Mouse (Mus musculus) left cerebral cortex, adult 11 months (tissue): ENCODE data around the gene Olfr432.
"Not testable (repeated sequence)": the region's sequence is repeated elsewhere in the genome, so short reads cannot be mapped to it uniquely, and the experiment has no call there.

Experiments
- DNase-seq: peaks from one replicate; pipeline ENCODE4 v3.0.0; 2022; ENCODE audit warnings: low spot score

The Olfr432 gene

DNA sequence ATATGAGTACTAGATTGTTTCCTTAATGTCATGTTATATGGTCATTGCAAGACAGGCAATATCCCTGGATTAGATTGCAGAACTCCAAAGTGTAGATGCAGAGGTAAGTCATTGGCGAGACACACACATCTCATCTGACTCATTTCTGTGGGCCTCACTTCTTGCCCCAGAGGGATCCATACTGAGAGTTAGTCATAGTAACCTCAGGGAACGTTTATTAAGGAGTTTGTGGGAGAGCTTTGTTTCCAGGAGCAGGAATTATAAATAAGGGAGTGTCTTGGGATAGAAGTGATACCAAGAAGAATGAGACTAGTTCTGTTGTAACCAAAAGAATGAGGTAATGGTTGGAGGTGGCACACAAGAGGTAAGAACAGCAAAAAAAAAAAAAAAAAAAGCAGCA is at the start of gene Olfr432:
TSS of gene Olfr432 (plus strand) at position 313 of the 400 bp plus-strand sequence.
- DNase-seq, result no peak

DNA sequence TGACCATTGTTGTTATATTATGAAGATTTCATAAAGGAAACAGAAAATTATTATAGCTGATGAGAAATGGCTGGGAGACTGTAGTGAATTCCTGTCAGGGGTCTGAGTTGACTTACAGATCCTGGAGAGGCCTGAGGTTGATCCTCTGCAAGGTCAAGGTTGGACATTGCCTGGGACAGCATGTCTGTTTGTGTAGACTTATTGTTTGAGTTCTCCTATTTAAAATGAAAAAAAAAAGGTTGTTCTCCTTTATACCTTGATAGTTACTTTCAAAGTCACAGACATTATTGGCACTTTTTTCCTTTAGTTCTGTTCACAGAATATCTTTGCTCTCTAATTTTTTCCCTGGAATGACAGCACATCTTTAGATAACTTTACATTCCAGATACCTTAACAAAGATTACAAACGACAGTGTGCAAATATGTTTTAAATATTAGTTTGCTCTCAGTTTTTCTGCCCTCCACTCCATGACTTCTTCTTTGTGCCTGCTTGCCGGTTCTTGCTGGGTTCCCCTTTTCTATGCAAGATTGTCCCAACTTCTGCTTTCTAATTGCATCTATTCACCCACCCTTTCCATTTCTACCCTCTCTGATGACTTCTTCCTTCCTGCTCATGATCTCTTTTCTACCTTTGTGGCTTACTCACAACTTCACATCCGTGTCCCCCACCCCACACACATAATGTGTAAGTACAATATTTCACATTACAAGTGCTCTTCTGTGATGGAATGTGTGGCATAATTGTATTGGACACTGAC is 44.5 kb upstream of the Olfr432 start:
- not testable (repeated sequence) for DNase-seq

DNA sequence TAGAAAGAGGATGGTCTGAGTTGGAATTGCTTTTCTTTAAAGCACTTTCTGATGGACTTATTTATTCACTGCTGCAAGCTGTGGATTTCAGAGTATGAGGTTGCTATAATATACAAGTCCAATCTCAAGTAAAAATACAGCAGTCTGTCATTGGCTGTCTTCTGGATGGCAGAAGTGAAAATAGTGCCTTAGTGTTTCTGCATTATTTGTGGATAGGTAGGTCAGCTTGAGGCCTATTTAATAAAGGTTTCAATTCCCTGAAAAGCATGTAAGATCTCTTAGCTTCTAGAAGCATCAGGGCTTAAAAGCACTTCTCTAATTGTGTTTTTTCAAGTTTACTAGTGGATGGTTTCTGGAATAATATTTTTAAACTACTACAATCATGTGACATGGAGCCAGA is 42.0 kb upstream of the Olfr432 start:
- DNase-seq, result not testable (repeated sequence)

DNA sequence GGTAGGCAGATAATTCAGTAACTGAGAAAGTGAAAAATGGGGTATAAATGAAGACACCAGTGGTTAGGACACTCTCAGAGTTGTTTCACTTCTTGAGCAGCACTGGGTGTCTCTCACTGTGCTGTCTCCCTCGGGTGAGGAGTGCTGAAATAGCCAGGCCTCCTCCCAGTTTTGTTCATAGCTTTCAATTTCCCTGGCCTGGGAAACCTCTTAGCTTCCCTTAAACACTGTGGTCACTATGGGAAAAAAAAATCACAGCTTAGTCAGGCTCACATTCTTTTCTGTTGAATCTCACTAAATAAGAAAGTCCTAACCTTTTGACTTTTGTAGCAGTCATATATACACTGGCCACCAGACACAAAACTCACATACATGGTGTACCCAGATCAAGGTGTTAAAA is 17.3 kb upstream of the Olfr432 start, which contains the start of gene Ifi205:
TSS of gene Ifi205 (minus strand) at position 113 of the 400 bp plus-strand sequence.
- no peak for DNase-seq

DNA sequence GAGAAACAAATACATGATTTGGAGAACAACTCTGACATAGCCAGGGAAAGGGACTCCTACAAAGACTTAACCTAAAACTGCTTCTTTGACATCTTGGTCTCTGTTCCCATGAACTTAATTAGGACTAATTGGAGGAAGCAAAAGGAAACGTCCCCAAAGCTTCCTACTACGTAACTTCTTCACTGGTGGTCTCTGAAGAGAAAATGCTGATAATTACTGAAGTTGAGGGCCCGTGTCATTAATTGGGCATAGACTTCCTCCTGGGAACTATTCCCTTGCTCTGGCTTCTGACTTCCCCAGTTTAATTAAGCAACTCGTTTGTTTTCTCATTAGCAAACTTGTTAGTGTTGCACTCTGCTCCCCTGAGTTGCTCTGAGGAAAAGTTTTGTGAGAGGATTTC is 13.2 kb upstream of the Olfr432 start:
- DNase-seq, result no peak

DNA sequence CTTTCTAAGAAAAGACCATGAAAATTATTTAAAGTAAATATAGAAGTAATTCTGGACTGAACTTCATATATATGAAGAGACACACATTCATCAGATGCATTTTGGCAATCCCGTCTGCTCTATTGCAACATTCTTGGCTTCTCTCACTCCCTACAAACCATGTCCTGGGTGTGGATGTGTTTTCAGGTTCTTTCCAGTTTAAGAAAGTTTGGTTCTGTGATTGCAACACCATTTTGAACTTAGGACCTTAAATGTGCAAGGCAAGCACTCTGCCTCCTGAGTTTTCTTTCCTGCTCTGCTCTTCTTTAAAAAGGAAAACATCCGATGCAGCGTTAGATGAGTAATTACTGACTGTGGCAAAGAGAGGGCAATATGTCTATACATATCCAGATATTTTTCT is 10.5 kb upstream of the Olfr432 start:
- DNase-seq, result no peak

DNA sequence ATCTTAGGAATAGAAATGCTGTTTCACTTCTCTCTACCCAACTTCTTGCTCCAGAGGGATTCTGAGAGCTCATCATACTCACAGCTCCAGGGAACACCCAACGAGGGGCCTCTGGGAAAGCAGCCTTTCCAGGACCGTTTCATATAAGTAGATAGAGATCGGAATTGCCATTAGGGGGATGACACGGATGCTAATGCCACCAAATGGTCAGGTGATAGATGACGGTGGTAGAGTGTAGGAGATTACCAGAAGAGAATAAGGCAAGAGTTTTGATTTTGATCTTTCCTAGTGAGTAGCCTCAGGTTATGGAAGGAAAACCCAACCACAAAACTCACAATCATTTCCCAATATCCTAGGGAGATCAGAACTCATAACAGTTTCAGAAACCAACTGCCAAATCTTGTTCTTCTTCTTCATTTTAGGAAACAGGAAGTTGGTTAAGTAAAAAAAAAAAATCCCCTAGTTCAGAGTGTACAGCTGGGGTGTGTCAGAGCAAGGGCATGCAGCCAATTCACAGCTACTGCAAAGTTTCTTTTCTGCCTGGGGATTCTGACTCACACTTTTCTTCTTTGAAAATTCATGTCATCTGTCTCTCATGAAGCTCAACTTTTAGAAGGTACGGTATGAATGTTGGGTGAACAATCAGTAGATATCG is 8.4 kb upstream of the Olfr432 start, which contains the start of gene Olfr433:
TSS of gene Olfr433 (plus strand) at position 183 of the 655 bp plus-strand sequence.
- no peak for DNase-seq

DNA sequence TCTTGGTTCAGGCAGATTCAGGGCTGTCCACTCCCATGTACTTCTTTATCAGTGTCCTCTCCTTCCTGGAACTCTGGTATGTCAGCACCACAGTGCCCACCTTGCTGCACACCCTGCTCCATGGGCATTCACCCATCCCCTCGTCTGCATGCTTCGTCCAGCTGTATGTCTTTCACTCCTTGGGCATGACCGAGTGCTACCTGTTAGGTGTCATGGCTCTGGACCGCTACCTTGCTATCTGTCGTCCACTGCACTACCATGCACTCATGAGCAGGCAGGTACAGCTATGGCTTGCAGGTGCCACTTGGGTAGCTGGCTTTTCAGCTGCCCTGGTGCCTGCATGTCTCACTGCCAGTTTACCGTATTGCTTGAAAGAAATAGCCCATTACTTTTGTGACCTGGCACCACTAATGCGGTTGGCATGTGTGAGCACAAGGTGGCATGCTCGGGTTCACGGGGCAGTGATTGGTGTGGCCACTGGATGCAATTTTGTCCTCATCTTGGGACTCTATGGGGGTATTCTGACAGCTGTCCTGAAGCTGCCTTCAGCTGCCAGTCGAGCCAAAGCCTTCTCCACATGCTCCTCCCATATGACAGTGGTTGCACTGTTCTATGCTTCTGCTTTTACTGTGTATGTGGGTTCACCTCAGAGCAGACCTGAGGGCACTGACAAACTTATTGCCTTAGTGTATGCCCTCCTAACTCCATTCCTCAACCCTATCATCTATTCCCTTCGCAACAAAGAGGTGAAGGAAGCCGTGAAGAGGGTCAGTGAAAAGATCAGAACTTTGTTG is 6.7 kb upstream of the Olfr432 start:
- not testable (repeated sequence) for DNase-seq

DNA sequence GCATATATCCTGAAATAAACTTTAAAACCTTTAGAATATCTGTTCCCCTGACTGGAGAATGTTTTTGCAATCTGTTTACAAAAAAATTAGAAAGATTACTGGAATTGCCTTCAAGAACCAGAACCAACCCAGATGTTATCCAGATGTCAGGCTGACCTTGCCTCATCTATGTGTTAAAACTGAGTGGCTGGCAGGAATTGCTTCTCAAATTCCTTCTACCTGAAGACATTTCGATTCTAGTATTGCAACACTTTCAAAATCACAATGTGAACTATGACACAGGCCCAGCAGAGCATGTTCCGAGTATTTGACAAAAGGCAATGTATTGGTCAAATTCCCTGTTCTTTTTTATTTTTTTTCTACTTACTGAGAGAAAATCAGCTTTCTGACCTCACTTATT is 4.6 kb upstream of the Olfr432 start:
- DNase-seq, result no peak

DNA sequence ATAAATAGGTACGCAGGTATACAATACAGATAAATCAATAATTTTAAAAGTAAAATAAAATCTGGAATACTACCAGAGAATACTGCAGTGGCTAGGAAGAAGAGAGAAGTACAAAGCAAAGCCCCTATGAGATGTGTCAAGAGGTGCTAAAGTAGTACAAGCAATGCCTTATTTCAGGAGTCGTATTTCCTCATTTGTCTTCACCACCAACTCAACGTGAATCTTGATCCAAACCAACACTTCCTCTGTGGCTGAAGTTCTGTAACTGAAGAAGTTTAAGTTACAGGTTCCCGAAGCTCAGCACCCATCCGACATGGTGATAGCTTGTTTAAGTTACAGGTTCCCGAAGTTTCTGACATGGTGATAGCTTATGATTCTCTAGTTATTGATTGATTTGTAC is 778 bp upstream of the Olfr432 start:
- not testable (repeated sequence) for DNase-seq

DNA sequence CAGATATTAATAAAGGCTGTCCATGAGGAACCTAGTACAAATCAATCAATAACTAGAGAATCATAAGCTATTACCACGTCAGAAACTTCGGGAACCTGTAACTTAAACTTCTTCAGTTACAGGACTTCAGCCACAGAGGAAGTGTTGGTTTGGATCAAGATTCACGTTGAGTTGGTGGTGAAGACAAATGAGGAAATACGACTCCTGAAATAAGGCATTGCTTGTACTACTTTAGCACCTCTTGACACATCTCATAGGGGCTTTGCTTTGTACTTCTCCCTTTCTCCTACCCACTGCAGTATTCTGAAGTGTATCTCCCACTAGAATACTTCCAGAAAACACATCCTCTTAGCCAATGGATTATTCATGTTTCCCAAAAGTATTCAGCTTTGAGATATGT is 352 bp downstream of the Olfr432 start:
- DNase-seq, result not testable (repeated sequence)

DNA sequence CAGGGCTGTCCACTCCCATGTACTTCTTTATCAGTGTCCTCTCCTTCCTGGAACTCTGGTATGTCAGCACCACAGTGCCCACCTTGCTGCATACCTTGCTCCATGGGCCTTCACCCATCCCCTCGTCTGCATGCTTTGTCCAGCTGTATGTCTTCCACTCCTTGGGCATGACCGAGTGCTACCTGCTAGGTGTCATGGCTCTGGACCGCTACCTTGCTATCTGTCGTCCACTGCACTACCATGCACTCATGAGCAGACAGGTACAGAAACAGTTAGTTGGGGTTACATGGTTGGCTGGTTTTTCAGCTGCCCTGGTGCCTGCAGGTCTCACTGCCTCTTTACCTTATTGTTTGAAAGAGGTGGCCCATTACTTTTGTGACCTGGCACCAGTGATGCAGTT is 1.5 kb downstream of the Olfr432 start:
- no peak for DNase-seq

DNA sequence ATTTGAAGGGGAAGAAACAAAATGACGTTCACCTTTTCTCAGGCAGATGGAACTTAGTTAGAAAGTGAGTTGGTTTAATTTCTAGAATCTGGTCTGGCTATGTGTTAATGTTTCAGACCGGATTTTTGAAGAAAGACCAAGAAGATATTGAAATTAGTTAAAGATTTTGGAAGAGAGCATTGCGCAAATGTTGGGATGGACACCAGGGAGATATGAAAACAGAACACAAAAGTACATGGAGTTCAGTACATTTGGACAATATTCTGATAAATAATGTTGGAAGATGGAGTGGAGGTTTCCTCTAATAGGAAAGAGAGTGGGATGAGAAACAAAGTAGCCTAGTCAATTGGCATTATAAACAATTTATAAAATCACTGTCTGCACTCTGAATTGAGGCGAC is 2.5 kb downstream of the Olfr432 start:
- DNase-seq, result no peak

DNA sequence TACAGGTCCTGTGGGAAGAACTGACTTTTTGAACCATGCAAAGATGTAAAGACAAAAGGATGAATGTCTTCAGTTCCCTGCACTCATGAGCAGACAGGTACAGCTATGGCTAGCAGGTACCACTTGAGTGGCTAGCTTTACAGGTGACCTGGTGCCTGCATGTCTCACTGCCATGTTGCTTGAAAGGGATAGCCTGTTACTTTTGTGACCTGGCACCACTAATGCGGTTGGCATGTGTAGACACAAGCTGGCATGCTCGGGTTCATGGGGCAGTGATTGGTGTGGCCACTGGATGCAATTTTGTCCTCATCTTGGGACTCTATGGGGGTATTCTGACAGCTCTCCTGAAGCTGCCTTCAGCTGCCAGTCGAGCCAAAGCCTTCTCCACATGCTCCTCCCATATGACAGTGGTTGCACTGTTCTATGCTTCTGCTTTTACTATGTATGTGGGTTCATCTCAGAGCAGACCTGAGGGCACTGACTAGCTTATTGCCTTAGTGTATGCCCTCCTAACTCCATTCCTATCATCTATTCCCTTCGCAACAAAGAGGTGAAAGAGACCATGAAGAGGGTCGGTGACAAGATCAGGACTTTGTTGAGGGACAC is 3.0 kb downstream of the Olfr432 start:
- no peak for DNase-seq

DNA sequence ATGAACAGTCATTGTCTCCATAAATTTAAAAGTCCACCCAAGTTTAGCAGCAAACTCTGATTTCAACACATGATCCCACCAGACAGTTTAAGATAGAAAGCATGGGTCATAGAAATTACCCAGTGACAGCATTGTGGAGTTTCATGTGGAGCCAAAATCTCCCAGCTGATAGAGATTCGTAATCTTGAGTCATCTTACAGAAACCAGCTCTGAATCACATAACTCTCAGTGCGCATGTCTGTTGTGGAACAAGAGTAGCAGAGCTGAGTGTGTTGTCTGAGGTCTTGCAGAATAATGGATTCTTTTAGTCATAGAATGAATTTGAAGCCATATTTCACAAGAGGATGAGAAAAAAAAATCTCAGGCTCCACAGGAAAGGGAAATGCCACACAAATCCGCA is 4.0 kb downstream of the Olfr432 start:
- no peak for DNase-seq

DNA sequence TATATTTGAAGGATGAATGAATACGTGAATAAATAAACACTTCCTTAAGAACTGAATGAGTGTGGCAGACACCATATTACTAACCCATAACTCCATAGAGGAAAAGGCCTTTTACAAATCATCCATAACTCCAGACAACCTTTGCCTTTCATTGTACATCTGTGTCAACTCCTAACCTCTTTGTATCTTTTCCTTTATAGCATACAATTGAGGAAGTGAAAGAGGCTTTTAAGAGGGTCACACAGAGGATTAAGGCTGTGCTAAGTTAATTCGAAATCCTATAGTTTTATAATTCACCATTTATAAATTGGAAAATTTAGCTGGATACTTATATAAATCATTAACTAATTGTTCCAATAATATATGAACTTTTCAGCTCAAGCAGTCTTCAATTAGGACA is 6.2 kb downstream of the Olfr432 start:
- no peak for DNase-seq

DNA sequence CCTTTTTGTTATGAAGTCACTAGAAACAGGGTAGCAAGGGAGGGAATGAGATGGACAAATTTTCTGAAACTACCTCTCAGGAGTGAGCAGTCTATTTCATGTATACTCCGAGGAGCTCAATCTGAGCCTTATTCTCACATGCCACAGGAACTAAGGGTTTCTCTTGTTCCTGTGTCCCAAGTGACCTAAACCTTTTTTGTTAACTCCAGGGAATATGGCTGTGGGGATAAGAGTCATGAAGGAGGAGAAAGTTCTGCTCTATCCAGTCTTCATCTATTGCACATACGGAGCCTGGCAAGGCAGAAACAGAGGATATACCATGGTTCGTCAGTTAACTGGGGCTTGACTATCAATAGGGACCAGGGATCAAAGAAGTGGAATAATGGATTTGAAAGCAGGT is 17.3 kb downstream of the Olfr432 start, which contains the start of gene Olfr430:
TSS of gene Olfr430 (plus strand) at position 301 of the 400 bp plus-strand sequence.
- DNase-seq, result no peak

DNA sequence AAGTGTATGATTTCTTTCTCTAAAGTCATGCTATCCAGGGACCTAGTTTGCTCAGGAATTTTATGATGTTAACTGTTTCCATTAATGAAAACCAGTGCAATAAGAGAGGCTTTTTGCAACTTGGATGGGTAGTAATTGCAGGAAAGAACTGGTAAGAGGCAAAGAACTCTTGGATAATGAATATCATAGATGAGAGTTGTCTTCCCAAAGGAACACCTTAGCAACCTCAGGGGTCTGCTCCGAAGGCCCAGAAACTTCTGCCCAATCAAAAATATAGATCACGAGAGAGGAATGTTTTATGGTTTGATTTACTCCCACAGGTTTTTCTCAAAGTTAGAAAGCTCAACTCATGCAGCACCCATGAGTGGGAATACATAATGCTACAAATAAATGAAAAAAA is 35.0 kb downstream of the Olfr432 start, which contains the start of gene Olfr429:
TSS of gene Olfr429 (plus strand) at position 301 of the 400 bp plus-strand sequence.
- DNase-seq, result no peak

DNA sequence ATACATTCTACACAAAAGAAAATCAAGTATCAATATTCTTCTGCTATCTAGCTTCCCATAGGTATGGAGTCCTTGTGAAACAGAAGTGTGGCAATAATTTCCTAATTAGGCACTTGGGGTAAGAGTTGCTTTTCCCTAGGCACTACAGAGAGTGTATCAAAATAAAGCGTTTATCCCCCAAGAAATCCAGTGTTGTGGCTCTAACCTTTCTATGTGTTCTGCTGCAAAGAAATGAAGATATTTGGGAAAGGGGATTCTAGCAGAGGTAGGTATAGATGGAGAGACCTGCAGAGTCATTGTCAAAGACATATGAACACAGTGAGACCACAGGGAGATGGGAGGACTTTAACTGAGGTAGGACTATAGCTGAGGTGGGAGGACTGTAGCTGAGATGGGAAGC is 47.6 kb downstream of the Olfr432 start, which contains the start of gene Olfr427:
TSS of gene Olfr427 (plus strand) at position 301 of the 400 bp plus-strand sequence.
- no peak for DNase-seq

DNA sequence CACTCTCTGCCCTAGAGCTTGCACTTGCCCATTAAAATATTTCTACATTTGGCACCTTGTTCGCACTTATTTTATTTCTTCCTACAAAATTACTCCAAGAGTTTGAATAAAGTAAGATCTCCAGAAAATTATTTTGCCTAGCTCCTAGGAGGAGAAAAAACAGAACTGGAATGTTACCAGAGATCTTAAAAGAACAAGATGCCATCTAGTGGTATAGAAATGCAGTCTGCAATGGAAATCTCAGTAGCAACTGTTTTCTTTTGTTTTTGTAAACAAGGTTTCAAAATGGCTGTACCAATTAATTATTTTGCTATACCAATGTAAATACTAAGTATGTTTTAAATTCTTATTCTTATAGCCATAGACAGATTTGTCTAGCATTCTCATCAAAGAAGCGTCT is 54.7 kb downstream of the Olfr432 start:
- no peak for DNase-seq
